Mouse (Mus musculus): ENCODE data around the gene Dnah8. TPM values are rescaled to one million over a fixed set of nuclear protein-coding genes. Genes with fewer than 3 reads are reported as not detected.
A peak's percentile ranks its signal among the peaks of the same experiment; 100 is the strongest.

The Dnah8 gene
- polyA plus RNA-seq, 1 experiment from 2014 or later = 2.1 TPM

- no peak overlapping the region for H3K27ac ChIP-seq (replicated peaks)
- no peak for ATAC-seq (ENCODE audit: extremely low read depth, insufficient number of reproducible peaks, low FRiP score, low TSS enrichment)
- peaks cover 71% of the 10 kb centered on the region for H3K36me3 ChIP-seq
- no peaks in the 10 kb centered on the region for H3K9me3 ChIP-seq
- H3K4me3 ChIP-seq = no peak overlapping the region
- H3K4me2 ChIP-seq = no peak overlapping the region
- no peaks in the 10 kb centered on the region for H3K27me3 ChIP-seq (replicated peaks)
- no peak overlapping the region for H3K9ac ChIP-seq
- WGBS = 76% methylated on average over 5 of the region's 5 CpGs
- H3K4me1 ChIP-seq = peaks cover 8% of the 10 kb centered on the region; the same call in 1 of the 2 replicates
These were observed 29.7 kb upstream of the Dnah8 start for GRCm38 (mm10) chr17:30594407-30594806.

- Histone ChIP-seq H3K27me3 (replicated peaks) (no peaks in the 10 kb centered on the region), H3K27ac (replicated peaks) (no peak overlapping the region), H3K9me3 (no peaks in the 10 kb centered on the region), H3K4me3 (no peak overlapping the region), H3K4me2 (no peak overlapping the region), H3K36me3 (peaks cover 75% of the 10 kb centered on the region), H3K4me1 (peaks cover 8% of the 10 kb centered on the region; the same call in 1 of the 2 replicates), H3K9ac (no peak overlapping the region)
- ATAC-seq (ENCODE audit: extremely low read depth, insufficient number of reproducible peaks, low FRiP score, low TSS enrichment) = no peak
- WGBS = 69% methylated on average over 6 of the region's 6 CpGs
These were observed 29.3 kb upstream of the Dnah8 start for GRCm38 (mm10) chr17:30594846-30595245.

GRCm38 (mm10) chr17:30597786-30598185, 26.4 kb upstream of the Dnah8 start:
- Histone ChIP-seq H3K27me3 (replicated peaks) (no peaks in the 10 kb centered on the region), H3K9me3 (no peaks in the 10 kb centered on the region), H3K4me3 (no peak overlapping the region), H3K4me1 (no peaks in the 10 kb centered on the region), H3K36me3 (peaks cover 91% of the 10 kb centered on the region), H3K4me2 (no peak overlapping the region), H3K9ac (no peak overlapping the region), H3K27ac (replicated peaks) (no peak overlapping the region)
- WGBS = 91% methylated on average over 9 of the region's 9 CpGs
- no peak for ATAC-seq (ENCODE audit: extremely low read depth, insufficient number of reproducible peaks, low FRiP score, low TSS enrichment)

GRCm38 (mm10) chr17:30598300-30598699, 25.9 kb upstream of the Dnah8 start:
- Histone ChIP-seq H3K4me2 (no peak overlapping the region), H3K27me3 (replicated peaks) (no peaks in the 10 kb centered on the region), H3K36me3 (peaks cover 91% of the 10 kb centered on the region), H3K27ac (replicated peaks) (no peak overlapping the region), H3K4me3 (no peak overlapping the region), H3K9ac (no peak overlapping the region), H3K4me1 (no peaks in the 10 kb centered on the region), H3K9me3 (no peaks in the 10 kb centered on the region)
- no peak for ATAC-seq (ENCODE audit: extremely low read depth, insufficient number of reproducible peaks, low FRiP score, low TSS enrichment)
- 85% methylated on average over 5 of the region's 5 CpGs for WGBS

- H3K4me1 ChIP-seq = 0 out of 2 replicates have a peak, but pooled peaks cover 4% of the 10 kb centered on the region
- H3K4me2 ChIP-seq = no peak overlapping the region
- no peak overlapping the region for H3K9ac ChIP-seq
- no peak for ATAC-seq (ENCODE audit: extremely low read depth, insufficient number of reproducible peaks, low FRiP score, low TSS enrichment)
- WGBS = 92% methylated on average over 14 of the region's 14 CpGs
- no peak overlapping the region for H3K27ac ChIP-seq (replicated peaks)
- no peaks in the 10 kb centered on the region for H3K9me3 ChIP-seq
- no peak overlapping the region for H3K4me3 ChIP-seq
- H3K36me3 ChIP-seq = peaks cover 71% of the 10 kb centered on the region
- H3K27me3 ChIP-seq (replicated peaks) = no peaks in the 10 kb centered on the region
These were observed 22.0 kb upstream of the Dnah8 start for GRCm38 (mm10) chr17:30602175-30602574.

GRCm38 (mm10) chr17:30604296-30604695, 19.9 kb upstream of the Dnah8 start:
- Histone ChIP-seq H3K9ac (no peak overlapping the region), H3K4me2 (no peak overlapping the region), H3K27me3 (replicated peaks) (no peaks in the 10 kb centered on the region), H3K36me3 (peaks cover 57% of the 10 kb centered on the region), H3K4me1 (peaks cover 22% of the 10 kb centered on the region), H3K9me3 (no peaks in the 10 kb centered on the region), H3K27ac (replicated peaks) (no peak overlapping the region), H3K4me3 (no peak overlapping the region)
- no peak for ATAC-seq (ENCODE audit: extremely low read depth, insufficient number of reproducible peaks, low FRiP score, low TSS enrichment)
- WGBS = 92% methylated on average over 6 of the region's 6 CpGs

- H3K9ac ChIP-seq = no peak overlapping the region
- H3K4me2 ChIP-seq = no peak overlapping the region
- H3K4me1 ChIP-seq = peaks cover 28% of the 10 kb centered on the region
- H3K4me3 ChIP-seq = no peak overlapping the region
- peaks cover 52% of the 10 kb centered on the region for H3K36me3 ChIP-seq
- H3K9me3 ChIP-seq = no peaks in the 10 kb centered on the region
- 90% methylated on average over 5 of the region's 5 CpGs for WGBS
- H3K27me3 ChIP-seq (replicated peaks) = no peaks in the 10 kb centered on the region
- no peak for ATAC-seq (ENCODE audit: extremely low read depth, insufficient number of reproducible peaks, low FRiP score, low TSS enrichment)
- no peak overlapping the region for H3K27ac ChIP-seq (replicated peaks)
These were observed 19.2 kb upstream of the Dnah8 start for GRCm38 (mm10) chr17:30605001-30605400.

- H3K4me1 ChIP-seq = peaks cover 35% of the 10 kb centered on the region
- H3K36me3 ChIP-seq = peaks cover 40% of the 10 kb centered on the region
- 87% methylated on average over 11 of the region's 11 CpGs for WGBS
- no peaks in the 10 kb centered on the region for H3K27me3 ChIP-seq (replicated peaks)
- ATAC-seq (ENCODE audit: extremely low read depth, insufficient number of reproducible peaks, low FRiP score, low TSS enrichment) = no peak
- no peak overlapping the region for H3K9ac ChIP-seq
- H3K4me2 ChIP-seq = no peak overlapping the region
- no peak overlapping the region for H3K4me3 ChIP-seq
- H3K9me3 ChIP-seq = no peaks in the 10 kb centered on the region
- no peak overlapping the region for H3K27ac ChIP-seq (replicated peaks)
These were observed 17.9 kb upstream of the Dnah8 start for GRCm38 (mm10) chr17:30606206-30606605.

GRCm38 (mm10) chr17:30606634-30607081, 17.5 kb upstream of the Dnah8 start:
- Histone ChIP-seq H3K36me3 (peaks cover 35% of the 10 kb centered on the region), H3K9ac (no peak overlapping the region), H3K27ac (replicated peaks) (no peak overlapping the region), H3K4me2 (no peak overlapping the region), H3K27me3 (replicated peaks) (no peaks in the 10 kb centered on the region), H3K9me3 (no peaks in the 10 kb centered on the region), H3K4me3 (no peak overlapping the region), H3K4me1 (peaks cover 39% of the 10 kb centered on the region)
- ATAC-seq (ENCODE audit: extremely low read depth, insufficient number of reproducible peaks, low FRiP score, low TSS enrichment) = no peak
- WGBS = 89% methylated on average over 8 of the region's 8 CpGs

GRCm38 (mm10) chr17:30607330-30607729, 16.8 kb upstream of the Dnah8 start:
- Histone ChIP-seq H3K9me3 (no peaks in the 10 kb centered on the region), H3K36me3 (peaks cover 28% of the 10 kb centered on the region), H3K4me2 (no peak overlapping the region), H3K4me1 (peaks cover 40% of the 10 kb centered on the region), H3K27me3 (replicated peaks) (no peaks in the 10 kb centered on the region), H3K4me3 (no peak overlapping the region), H3K9ac (no peak overlapping the region), H3K27ac (replicated peaks) (no peak overlapping the region)
- WGBS = 91% methylated on average over 7 of the region's 7 CpGs
- no peak for ATAC-seq (ENCODE audit: extremely low read depth, insufficient number of reproducible peaks, low FRiP score, low TSS enrichment)

- Histone ChIP-seq H3K27ac (replicated peaks) (no peak overlapping the region), H3K9ac (no peak overlapping the region), H3K9me3 (no peaks in the 10 kb centered on the region), H3K27me3 (replicated peaks) (no peaks in the 10 kb centered on the region), H3K4me2 (no peak overlapping the region), H3K4me3 (no peak overlapping the region), H3K4me1 (peaks cover 43% of the 10 kb centered on the region), H3K36me3 (peaks cover 22% of the 10 kb centered on the region)
- no peak for ATAC-seq (ENCODE audit: extremely low read depth, insufficient number of reproducible peaks, low FRiP score, low TSS enrichment)
- whole genome bisulfite sequencing = 71% methylated on average over 8 of the region's 8 CpGs
These were observed 16.2 kb upstream of the Dnah8 start for GRCm38 (mm10) chr17:30607909-30608495.

- Histone ChIP-seq H3K27me3 (replicated peaks) (no peaks in the 10 kb centered on the region), H3K4me2 (no peak overlapping the region; the same call in 1 of the 2 replicates), H3K27ac (replicated peaks) (peak overlapping the region; percentile 36), H3K36me3 (peaks cover 8% of the 10 kb centered on the region), H3K9ac (no peak overlapping the region), H3K9me3 (no peaks in the 10 kb centered on the region), H3K4me3 (no peak overlapping the region), H3K4me1 (peaks cover 46% of the 10 kb centered on the region)
- WGBS = 66% methylated on average over 16 of the region's 16 CpGs
- ATAC-seq (ENCODE audit: extremely low read depth, insufficient number of reproducible peaks, low FRiP score, low TSS enrichment) = no peak
These were observed 14.7 kb upstream of the Dnah8 start for GRCm38 (mm10) chr17:30609305-30609979.
